Mouse (Mus musculus) urinary bladder, postnatal 36 days (tissue): ENCODE data around the gene Gpr22.

ENCODE experiments used
- DNase-seq, 2 experiments: peaks; one replicate each; pipeline ENCODE4 v3.0.0; 2022; ENCODE audit warnings: low spot score in 2 of 2, mixed read lengths in 1 of 2

The Gpr22 gene

GRCm38 (mm10) chr12:31667187-31667586, 46.6 kb downstream of the Gpr22 start:
- DNase-seq = no peak

GRCm38 (mm10) chr12:31665999-31666398, 47.7 kb downstream of the Gpr22 start:
- DNase-seq = no peak
